Mouse (Mus musculus): ENCODE results near the gene Mtfmt.

Gene Mtfmt

DNA sequence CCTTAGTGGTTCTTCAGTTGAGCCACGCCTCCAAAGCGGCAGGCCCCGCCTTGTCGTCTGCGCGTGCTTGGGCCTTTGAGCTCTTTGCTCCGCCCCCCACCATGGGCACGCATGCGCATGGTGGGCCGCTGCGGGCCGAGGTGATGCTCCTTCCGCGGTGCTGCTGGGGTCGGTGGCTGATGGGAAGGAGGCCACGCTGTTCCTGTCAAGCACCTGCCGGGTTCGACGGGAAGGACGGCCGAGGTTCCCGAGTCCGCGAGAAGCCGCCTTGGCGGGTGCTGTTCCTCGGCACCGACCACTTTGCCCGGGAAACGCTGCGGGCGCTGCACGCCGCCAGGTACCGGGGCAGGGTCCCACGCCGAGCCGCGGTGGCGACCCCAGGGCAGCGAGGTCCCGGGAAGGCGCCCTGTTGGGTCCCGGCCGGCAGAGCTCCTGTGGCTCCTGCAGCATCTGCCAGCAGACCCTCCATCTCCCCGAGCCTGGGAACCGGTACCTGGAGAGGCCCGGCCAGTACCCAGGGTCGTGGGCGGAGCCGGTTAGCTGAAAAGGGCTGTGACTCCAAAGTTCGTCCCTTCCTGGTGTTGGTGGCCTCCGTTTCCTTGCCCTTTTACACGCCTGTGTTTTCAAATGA, at the start of gene Mtfmt:
Mtfmt (plus strand) TSS at position 112 of the 631 bp plus-strand sequence.
- in situ Hi-C loops (cut with MboI; ENCODE audit: low pct_unique_long_range_greater_than_20kb in 1 of 2, low sequenced_read_pairs in 2 of 2, unreplicated experiment in 1 of 2) = no loop called here

DNA sequence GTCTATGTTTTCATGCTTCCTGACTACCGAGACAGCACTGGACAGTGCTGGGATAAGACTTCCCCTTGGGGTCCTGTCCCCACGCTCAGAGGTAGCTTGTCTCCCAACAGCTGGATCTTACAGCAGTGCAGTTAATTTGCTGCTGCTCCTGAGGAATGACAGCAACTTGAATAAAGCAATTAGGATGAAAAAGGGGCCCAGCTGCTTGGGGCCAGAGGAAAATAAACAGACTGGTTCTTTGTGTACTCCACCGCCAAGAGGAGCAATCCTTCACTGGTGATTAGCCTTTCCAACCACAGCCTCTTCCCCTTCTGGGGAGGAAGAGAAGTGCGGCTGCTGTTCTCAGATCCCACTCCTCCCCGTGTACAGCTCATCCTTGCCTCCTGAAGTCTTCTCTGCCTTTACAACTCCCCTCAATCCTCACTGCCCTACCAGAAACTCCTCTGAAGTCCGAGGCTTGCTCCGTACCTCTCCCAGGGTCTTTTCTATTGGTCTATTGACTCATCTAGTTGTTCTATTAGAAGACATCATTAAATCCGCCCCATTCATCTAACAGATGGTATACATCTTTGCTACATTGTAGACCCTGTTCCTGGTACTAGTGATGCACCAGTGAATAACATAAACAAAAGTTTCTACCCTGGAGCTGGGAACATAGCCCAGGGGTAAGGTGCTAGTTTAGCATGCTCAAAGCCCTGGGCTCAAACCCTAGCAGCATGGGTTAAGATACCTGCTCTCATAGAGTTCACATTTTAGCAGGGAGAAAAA, 49.0 kb upstream of the Mtfmt start:
- in situ Hi-C loops (cut with MboI; ENCODE audit: low pct_unique_long_range_greater_than_20kb in 1 of 2, low sequenced_read_pairs in 2 of 2, unreplicated experiment in 1 of 2) = no loop called here

DNA sequence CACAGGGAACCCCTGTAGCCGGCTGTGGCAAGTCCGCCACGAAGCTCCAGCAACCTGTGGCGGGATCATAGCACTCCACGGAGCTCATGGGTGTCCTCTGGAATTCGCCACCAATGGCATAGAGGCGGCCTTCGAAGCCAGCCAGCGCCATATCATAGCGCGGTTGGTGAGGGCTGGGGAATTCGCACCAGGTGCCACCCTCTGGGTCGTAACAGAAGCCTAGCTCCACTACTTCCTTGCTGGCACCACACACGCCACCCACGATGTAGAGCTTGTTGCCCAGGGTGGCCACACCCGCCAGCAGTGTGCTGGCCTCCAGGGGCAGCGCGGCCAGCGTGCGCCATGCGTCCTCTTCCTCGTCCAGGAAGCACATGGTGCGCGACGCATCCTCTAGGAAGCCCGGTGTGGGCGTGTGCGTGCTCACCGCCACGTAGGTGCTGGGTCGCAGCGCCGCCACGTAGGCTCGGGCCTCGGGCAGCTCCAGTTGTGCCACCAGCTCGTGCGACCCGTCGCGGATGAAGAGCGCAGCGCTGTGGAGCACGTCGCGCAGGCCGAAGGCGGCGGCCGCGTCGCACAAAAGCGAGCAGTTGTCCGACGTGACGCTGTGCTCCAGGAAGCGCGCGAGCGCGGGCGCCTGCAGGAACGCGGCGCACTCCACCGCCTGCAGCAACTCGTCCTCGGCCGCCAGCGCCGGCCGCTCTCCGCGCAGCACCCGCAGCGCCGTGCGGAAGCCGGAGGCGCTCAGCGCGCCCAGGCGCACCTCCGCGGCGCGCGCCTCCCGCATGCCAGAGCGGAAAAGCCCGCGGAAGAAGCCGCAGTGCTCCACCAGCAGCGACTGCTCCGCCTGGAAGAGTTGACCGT, 44.6 kb upstream of the Mtfmt start:
- in situ Hi-C loops (cut with MboI; ENCODE audit: low pct_unique_long_range_greater_than_20kb in 1 of 2, low sequenced_read_pairs in 2 of 2, unreplicated experiment in 1 of 2) = no loop called here

DNA sequence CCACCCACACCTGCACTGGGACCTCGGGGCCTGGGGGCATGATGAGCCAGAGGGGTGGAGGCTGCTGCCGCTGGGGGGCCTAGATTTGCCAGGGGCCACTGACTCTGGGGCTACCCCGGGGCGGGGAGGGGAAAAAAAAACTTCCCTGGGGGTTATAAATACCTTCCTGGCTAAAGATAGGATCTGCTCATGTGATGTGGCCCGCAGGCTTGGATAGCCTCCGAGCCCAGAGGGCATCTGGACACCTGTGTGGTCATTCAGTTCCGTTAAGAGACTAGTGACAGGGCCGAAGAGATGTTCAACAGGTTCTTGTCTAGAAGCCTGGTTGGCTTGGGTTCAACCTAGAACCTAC, 44.0 kb upstream of the Mtfmt start, which contains the start of gene Kbtbd13:
Kbtbd13 (minus strand) TSS at position 40 of the 352 bp plus-strand sequence.
- in situ Hi-C loops (cut with MboI; ENCODE audit: low pct_unique_long_range_greater_than_20kb in 1 of 2, low sequenced_read_pairs in 2 of 2, unreplicated experiment in 1 of 2) = no loop called here

DNA sequence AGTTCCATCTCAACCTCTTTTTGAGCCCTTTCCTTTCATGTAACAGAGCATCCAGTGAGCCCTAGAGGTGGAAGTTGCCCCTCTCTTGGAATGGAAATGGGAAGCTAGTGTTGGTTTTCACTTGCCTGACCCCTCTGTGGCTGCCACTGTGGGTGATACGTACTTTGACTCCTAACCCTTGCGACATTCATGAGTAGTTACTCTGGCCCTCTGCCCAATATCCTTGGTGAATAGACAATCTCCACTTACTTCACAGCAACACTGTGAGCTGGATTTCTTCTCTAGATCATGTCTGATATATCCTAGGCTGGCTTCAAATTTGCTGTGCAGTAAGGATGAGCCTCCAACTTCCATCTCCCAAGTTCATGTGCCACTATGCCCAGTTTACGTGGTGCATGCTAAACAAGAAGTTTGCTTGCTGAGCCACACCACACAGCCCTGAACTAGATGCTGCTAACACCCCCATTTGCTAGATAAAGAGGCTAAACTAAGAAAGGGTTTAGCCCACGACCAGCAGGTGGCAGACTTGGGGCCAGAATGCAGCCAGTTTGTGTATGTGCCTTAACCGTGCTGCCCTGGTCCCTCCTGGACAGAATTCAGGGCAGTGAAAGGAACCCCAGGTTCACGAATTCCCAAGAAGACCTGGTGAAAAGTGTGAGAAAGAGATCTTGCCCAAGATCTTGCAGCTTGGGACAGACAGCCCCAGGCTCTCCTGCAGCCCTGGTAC, 42.8 kb upstream of the Mtfmt start:
- in situ Hi-C loops (cut with MboI; ENCODE audit: low pct_unique_long_range_greater_than_20kb in 1 of 2, low sequenced_read_pairs in 2 of 2, unreplicated experiment in 1 of 2) = no loop called here

DNA sequence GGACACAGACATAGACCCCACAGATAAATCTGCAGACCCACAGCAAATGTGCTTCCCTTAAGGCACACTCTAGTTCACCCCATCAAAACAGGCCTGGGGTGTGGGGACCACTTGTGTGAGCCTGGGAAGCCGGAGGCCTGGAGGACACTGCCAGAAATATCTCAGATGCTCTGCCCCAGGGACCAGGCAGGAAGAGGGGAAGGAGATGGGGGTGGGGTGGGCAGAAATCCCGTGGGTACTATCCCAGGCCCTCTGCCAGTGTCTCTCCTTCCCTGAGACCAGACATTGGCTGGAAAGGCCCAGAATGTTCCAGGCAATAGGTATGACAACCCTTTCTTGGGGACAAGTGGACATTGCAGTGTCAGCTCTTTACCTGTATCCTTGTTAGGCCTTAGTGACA, 42.0 kb upstream of the Mtfmt start:
- in situ Hi-C loops (cut with MboI; ENCODE audit: low pct_unique_long_range_greater_than_20kb in 1 of 2, low sequenced_read_pairs in 2 of 2, unreplicated experiment in 1 of 2) = no loop called here

DNA sequence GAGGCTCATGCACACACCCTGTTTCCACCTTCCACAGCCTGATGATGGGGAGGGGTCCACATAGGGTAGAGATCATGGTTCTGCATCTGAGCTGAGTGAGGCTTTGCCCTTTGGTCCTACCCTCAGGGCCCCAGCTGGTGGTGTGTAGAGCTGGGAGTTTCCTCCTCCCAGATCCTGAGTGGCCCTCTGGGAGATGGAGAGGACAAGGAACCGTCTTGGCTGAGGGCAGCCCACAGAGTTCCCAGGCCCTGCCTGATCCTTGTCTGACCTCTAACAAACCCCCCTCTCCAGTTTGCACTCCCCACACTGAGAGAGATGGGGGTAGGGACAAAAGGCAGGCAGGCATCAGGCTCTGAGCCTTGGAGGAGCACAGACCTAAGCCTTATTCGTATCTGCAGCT, 41.2 kb upstream of the Mtfmt start:
- in situ Hi-C loops (cut with MboI; ENCODE audit: low pct_unique_long_range_greater_than_20kb in 1 of 2, low sequenced_read_pairs in 2 of 2, unreplicated experiment in 1 of 2) = no loop called here

DNA sequence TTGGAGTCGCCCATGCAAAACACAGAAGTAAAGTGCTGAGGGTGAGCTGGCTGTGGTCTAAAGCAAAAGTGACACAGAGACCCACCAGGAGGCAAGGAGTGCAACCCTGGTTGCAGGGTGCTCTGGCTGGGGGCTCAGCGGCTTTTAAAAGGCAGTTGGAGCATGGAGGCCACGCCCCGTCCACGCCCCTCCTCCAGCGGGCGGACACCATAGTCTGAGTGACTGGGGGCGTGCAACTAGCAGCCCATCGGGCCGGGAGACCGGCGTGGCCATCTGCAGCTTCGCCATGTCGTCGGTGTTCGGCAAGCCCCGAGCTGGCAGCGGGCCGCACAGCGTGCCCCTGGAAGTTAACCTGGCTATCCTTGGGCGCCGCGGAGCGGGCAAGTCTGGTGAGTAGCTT, 37.3 kb upstream of the Mtfmt start, which contains the start of gene Rasl12:
Rasl12 (plus strand) TSS at position 228 of the 400 bp plus-strand sequence.
- in situ Hi-C loops (cut with MboI; ENCODE audit: low pct_unique_long_range_greater_than_20kb in 1 of 2, low sequenced_read_pairs in 2 of 2, unreplicated experiment in 1 of 2) = no loop called here

DNA sequence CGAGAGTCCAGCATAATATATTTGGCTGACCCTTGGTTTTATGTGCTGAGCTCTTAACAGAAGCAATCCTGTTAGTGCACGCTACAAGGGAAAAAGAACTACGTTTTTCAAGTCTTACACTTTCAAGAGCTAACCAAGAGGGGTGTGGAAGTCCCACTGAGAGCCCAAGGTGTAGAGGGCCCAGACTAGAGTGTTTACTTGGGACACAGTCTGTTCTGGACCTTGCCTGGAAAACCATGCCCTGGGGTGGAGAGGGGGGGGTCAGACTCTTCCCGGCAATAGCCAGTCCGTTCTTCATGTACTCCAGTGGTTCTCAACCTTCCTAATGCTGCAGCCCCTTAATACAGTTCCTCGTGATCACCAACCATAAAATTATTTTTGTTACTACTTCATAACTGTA, 35.6 kb upstream of the Mtfmt start:
- in situ Hi-C loops (cut with MboI; ENCODE audit: low pct_unique_long_range_greater_than_20kb in 1 of 2, low sequenced_read_pairs in 2 of 2, unreplicated experiment in 1 of 2) = no loop called here

DNA sequence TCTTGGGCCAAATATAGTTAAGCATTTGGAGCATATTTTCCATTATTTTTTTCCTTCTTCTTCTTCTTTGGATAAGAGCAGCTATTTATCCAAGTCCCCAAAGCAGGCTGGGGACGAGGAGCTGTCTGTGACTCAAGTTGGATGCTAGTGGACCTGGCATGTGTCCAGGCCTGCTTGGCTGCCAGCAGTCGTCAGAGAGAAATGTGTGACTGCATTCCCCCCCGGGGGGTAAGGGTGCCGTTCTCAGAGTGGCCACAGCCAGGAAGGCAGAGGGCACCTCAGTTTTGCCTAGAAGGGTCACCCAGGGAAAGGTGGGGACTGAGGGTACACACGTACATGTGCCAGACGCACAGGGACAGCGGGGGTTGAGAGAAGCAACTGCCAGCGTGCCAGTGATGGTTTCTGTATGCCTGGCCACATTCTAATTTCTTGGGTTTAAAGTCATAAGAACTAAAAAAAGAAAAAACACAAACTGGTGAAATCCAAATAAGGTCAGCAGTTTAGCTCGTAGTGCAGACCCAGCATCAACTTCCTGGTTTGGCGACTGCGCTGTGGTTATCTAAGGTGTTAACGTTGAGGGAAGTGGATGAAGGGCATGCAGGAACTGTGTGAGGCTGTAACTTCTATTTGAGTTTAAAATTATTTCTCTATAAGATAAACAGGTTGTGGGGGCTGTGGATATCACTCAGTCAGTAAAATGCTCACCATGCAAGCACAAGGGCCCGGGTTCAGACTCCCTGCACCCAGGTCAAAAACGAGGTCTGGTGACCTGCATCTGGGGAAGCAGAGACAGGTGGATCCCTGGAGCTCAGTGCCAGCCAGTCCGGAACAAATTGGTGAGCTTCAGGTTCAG, 31.0 kb upstream of the Mtfmt start:
- in situ Hi-C loops (cut with MboI; ENCODE audit: low pct_unique_long_range_greater_than_20kb in 1 of 2, low sequenced_read_pairs in 2 of 2, unreplicated experiment in 1 of 2) = no loop called here

DNA sequence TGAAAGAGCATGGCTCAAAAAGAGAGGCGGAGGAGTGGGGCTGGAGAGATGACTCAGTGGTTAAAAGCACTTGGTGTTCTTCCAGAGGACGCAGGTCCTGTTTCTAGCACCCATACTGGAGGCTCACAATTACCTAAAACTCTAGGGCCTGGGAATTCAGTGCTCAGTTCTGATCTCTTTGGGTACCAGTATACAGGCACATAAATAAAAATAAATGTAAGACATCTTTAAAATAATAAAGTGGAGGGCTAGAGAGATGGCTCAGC, 30.5 kb upstream of the Mtfmt start:
- in situ Hi-C loops (cut with MboI; ENCODE audit: low pct_unique_long_range_greater_than_20kb in 1 of 2, low sequenced_read_pairs in 2 of 2, unreplicated experiment in 1 of 2) = no loop called here

DNA sequence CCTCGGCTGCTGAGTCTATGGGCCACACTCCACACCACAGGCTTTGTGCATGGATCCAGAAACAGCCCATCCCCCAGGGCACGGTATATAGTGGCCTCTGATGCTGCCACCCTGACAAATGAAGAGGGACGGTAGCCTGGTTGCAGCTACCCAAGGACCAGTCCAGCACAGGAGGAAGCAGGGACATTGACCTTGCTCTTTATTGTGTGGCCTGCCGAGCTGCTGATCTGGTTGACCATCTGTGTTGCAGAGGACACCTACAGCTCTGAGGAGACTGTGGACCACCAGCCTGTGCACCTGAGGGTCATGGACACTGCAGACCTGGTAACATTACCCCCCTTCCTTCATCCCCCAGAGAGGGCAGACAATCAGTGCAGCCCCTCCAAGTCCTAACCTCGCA, 28.3 kb upstream of the Mtfmt start:
- in situ Hi-C loops (cut with MboI; ENCODE audit: low pct_unique_long_range_greater_than_20kb in 1 of 2, low sequenced_read_pairs in 2 of 2, unreplicated experiment in 1 of 2) = no loop called here

DNA sequence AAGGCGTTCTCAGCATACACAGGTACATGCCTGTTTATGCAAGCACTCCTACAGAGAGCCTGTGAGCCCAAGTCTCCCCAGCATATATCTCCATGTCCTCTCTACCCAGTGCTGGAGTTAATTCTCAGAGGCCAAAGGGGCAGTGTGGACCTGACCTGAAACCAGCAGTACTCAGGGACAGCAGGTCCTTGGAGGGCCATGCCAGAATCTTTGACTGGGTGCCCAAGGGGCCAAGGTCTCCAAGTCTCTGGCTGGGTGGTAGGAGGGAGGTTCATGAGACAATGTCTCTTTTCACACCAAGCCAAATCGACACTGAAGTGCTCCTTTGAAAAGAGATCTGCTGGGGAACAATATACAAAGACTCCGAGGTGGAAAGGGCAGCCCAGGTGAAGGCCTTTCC, 27.7 kb upstream of the Mtfmt start:
- in situ Hi-C loops (cut with MboI; ENCODE audit: low pct_unique_long_range_greater_than_20kb in 1 of 2, low sequenced_read_pairs in 2 of 2, unreplicated experiment in 1 of 2) = no loop called here

DNA sequence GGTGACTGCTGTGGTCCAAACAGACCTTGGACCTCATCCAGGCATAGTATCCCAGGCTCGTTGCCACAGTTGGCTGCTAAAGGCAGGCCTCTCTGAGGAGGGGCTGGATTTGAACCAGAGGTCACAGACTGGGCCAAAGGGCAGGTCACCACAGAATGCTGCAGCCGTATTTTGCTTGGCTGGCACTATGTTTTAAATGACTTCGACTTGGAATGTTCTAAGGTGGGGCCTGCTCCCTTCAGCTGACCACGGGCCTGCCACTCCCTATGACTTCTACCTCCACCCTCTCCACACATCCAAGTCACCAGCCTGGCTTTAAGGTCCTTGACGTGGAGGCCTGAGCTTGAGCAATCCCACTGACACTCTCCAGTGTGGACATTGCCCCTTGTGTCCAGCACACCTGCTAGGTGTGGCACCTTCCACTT, 26.7 kb upstream of the Mtfmt start:
- in situ Hi-C loops (cut with MboI; ENCODE audit: low pct_unique_long_range_greater_than_20kb in 1 of 2, low sequenced_read_pairs in 2 of 2, unreplicated experiment in 1 of 2) = no loop called here

DNA sequence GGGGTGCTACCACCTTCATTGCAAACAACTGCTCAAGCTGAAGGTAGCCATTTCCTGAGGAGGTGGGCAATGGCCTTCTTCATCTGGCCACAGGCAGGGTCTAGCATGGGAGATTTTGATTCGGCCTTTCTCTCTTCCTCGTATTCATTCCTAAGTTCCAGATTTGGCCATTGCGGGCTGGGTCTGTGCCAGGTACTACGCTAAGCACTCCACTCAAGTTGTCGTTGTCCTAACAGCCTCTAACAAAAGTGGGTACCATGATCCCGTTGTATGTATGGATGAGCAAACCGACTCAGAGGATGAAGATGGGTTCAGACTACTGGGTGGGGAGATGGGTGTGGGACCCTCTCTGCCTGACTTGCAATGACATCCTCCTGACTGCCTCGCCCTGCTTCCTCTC, 25.2 kb upstream of the Mtfmt start:
- in situ Hi-C loops (cut with MboI; ENCODE audit: low pct_unique_long_range_greater_than_20kb in 1 of 2, low sequenced_read_pairs in 2 of 2, unreplicated experiment in 1 of 2) = loop anchor here in 1 of 2 experiments (10.0 kb wide), 1 partner anchor 176 kb away; no protein-coding TSS in a partner anchor

DNA sequence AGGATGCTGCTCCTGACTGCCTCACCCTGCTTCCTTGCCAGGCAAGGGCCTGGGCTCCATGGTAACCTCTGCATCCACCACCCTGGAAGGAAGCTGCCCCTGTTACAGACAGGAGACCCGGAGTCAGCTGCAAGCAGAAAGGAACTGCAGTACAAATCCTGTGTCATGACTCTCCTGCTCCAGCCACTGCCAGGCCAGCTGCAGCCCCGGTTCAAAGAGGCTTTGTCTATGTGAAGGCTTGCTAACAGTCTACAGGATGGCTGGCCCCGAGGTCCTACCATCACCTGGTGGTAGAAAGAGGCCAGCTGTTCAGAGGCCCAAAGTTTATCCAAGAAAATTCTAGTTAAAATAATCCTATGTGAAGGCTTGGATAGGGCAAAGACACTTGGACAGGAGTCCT, 24.3 kb upstream of the Mtfmt start:
- in situ Hi-C loops (cut with MboI; ENCODE audit: low pct_unique_long_range_greater_than_20kb in 1 of 2, low sequenced_read_pairs in 2 of 2, unreplicated experiment in 1 of 2) = loop anchor here in 1 of 2 experiments (10.0 kb wide), 1 partner anchor 177 kb away; no protein-coding TSS in a partner anchor

DNA sequence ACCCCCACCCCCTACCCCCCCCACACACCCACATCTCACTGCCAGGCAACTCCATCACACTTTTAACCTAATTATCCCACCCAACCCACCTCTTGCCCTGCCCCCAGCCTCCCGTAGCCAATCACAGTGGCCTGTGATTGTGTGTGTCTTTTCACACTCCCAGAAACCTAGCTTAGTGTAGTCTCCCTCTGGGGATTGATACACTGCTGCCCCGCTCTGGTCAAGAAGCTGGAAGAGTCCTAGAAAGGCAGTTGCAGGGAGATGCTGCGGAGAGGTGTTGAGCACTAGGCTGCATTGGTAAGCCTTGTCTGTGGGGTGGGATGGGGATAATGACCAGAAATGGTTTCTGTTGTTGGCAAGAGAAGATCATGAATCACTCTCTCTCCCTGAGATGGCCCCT, 17.8 kb upstream of the Mtfmt start:
- in situ Hi-C loops (cut with MboI; ENCODE audit: low pct_unique_long_range_greater_than_20kb in 1 of 2, low sequenced_read_pairs in 2 of 2, unreplicated experiment in 1 of 2) = loop anchor here in 1 of 2 experiments (10.0 kb wide), 1 partner anchor 183 kb away; no protein-coding TSS in a partner anchor

DNA sequence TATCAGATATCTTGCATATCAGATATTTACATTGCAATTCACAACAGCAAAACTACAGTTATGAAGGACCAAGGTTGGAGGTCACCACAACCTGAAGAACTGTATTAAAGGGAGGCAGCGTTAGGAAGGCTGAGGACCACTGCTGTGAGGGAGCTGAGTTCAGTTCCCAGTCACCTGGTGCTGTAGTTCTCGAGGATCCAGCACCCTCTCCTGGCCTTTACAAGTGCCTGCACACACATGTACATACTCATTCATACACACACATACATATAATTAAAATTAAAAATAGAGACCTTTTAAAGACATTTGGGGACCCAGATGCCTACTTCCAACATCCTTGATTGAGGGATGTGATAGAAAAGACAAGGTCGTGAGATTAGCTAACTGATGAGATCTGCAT, 15.9 kb upstream of the Mtfmt start:
- in situ Hi-C loops (cut with MboI; ENCODE audit: low pct_unique_long_range_greater_than_20kb in 1 of 2, low sequenced_read_pairs in 2 of 2, unreplicated experiment in 1 of 2) = loop anchor here in 1 of 2 experiments (10.0 kb wide), 1 partner anchor 185 kb away; no protein-coding TSS in a partner anchor

Measured in mouse embryonic stem cell (cell line).